Mouse (Mus musculus) small intestine, adult 2 months (tissue): ENCODE data around the gene Hibadh.

Experiments
- CTCF ChIP-seq: fragments of 200-500 bp; IDR thresholded peaks from 2 replicates; pipeline ENCODE4 v1.5.1; 2012; ENCODE audit warnings: low read depth, mild to moderate bottlenecking, control low read depth, inconsistent platforms, low read length, moderate library complexity, mixed read lengths; ENCODE audit not compliant: insufficient replicate concordance, insufficient read length; ENCODE audit errors: extremely low read depth
- POLR2A ChIP-seq: fragments of 200-500 bp; IDR thresholded peaks from 2 replicates; pipeline ENCODE4 v1.6.1; 2012; ENCODE audit warnings: low read depth, mild to moderate bottlenecking, control low read depth, inconsistent platforms, low read length, moderate library complexity

DNA sequence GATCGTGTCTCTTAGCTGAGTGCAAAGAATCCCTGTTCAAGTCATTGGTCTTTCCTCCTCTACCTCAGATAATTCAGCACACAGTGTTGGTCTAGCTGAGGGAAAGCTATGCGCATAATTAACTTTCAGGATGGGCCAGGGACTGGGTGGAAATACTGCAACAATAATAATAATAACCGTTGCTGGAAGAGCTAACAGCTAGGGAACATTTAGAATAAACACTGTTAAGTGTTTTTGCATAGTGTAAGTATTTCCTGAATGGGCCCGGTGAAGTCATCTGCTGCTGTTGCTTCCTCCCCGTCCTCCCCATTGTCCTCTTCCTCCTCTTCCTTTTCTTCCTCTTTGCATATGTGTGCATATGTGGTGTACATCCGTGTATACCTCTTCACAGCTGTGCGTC, 132.2 kb downstream of the Hibadh start:
- TF ChIP-seq CTCF: no peak
- no peak for TF ChIP-seq POLR2A
